Mouse (Mus musculus) testis, adult 2 months (tissue): ENCODE measurements around the gene Cryba1. TPM values are rescaled to one million over a fixed set of nuclear protein-coding genes. Genes with fewer than 3 reads are reported as not detected.
"Not testable (repeated sequence)": the region's sequence is repeated elsewhere in the genome, so short reads cannot be mapped to it uniquely, and the experiment has no call there.

Experiments
- H3K27ac ChIP-seq: fragments of 200-500 bp; 2 replicates; pipeline ENCODE4 v1.5.1; 2012; ENCODE audit warnings: low read depth, low read length; ENCODE audit not compliant: control insufficient read depth, insufficient read depth
- H3K27me3 ChIP-seq: fragments of 200-500 bp; 2 replicates; pipeline ENCODE4 v1.6.1; 2012; ENCODE audit warnings: mild to moderate bottlenecking, low read length, moderate library complexity; ENCODE audit not compliant: control insufficient read depth, insufficient read depth
- H3K36me3 ChIP-seq: fragments of 200-500 bp; 2 replicates; pipeline ENCODE4 v1.6.1; 2012; ENCODE audit warnings: mild to moderate bottlenecking, low read length; ENCODE audit not compliant: control insufficient read depth, insufficient read depth
- H3K4me1 ChIP-seq: fragments of 200-500 bp; 2 replicates; pipeline ENCODE4 v1.6.1; 2012; ENCODE audit warnings: low read length; ENCODE audit not compliant: control insufficient read depth, insufficient read depth
- H3K4me3 ChIP-seq: fragments of 200-500 bp; 2 replicates; pipeline ENCODE4 v1.5.1; 2012; ENCODE audit warnings: low read depth, mild to moderate bottlenecking, low read length, moderate library complexity, mixed read lengths; ENCODE audit not compliant: control insufficient read depth
- CTCF ChIP-seq: fragments of 200-500 bp; IDR thresholded peaks from 2 replicates; pipeline ENCODE4 v1.5.1; 2012; ENCODE audit warnings: low read depth, mild to moderate bottlenecking, inconsistent platforms, low read length, moderate library complexity; ENCODE audit not compliant: control insufficient read depth, insufficient read depth, insufficient replicate concordance
- POLR2A ChIP-seq: fragments of 200-500 bp; IDR thresholded peaks from 2 replicates; pipeline ENCODE4 v1.6.1; 2012; ENCODE audit warnings: low read depth, mild to moderate bottlenecking, inconsistent platforms, low read length, moderate library complexity; ENCODE audit not compliant: control insufficient read depth
- polyA plus RNA-seq: library from polyadenylated mRNA; depleted of rRNA; stranded (reverse); fragments of >200 nt; gene quantifications from 2 replicates; pipeline ENCODE4 v1.2.3, GENCODE M21; 2012

Cryba1 gene
- polyA plus RNA-seq, 1 experiment, result not detected

GRCm38 (mm10) chr11:77763673-77764340, 38.7 kb upstream of the Cryba1 start:
- no peak overlapping the region for H3K27ac ChIP-seq
- H3K36me3 ChIP-seq, result no peaks in the 10 kb centered on the region
- peak overlapping the region; percentile 94 for H3K4me3 ChIP-seq
- H3K27me3 ChIP-seq, result no peaks in the 10 kb centered on the region
- TF ChIP-seq CTCF (no peak), POLR2A (no peak)
- peaks cover 30% of the 10 kb centered on the region for H3K4me1 ChIP-seq

- H3K4me1 ChIP-seq, result peaks cover 30% of the 10 kb centered on the region
- H3K27ac ChIP-seq, result no peak within 1 kb of the TSS
- H3K4me3 ChIP-seq, result peak within 1 kb of the TSS; percentile 94
- TF ChIP-seq POLR2A (peak; percentile 34; the same call in 1 of the 2 replicates), CTCF (peak; percentile 81)
- H3K27me3 ChIP-seq, result no peaks in the 10 kb centered on the region
- no peaks in the 10 kb centered on the region for H3K36me3 ChIP-seq
These were observed 37.9 kb upstream of the Cryba1 start, which contains the start of gene Myo18a for GRCm38 (mm10) chr11:77762783-77763672. Gene Myo18a, plus strand, starts transcription at chr11:77763246.

GRCm38 (mm10) chr11:77760031-77760430, 34.9 kb upstream of the Cryba1 start:
- Histone ChIP-seq H3K4me1 (peaks cover 21% of the 10 kb centered on the region), H3K36me3 (no peaks in the 10 kb centered on the region), H3K27me3 (no peaks in the 10 kb centered on the region), H3K4me3 (no peak overlapping the region), H3K27ac (no peak overlapping the region)
- TF ChIP-seq CTCF, result no peak

GRCm38 (mm10) chr11:77753469-77753868, 28.4 kb upstream of the Cryba1 start:
- no peaks in the 10 kb centered on the region for H3K27me3 ChIP-seq
- H3K27ac ChIP-seq, result no peak overlapping the region
- no peaks in the 10 kb centered on the region for H3K4me1 ChIP-seq
- no peak for TF ChIP-seq CTCF
- TF ChIP-seq POLR2A, result no peak
- H3K4me3 ChIP-seq, result no peak overlapping the region
- no peaks in the 10 kb centered on the region for H3K36me3 ChIP-seq

- Histone ChIP-seq H3K4me3 (no peak overlapping the region), H3K27me3 (no peaks in the 10 kb centered on the region), H3K4me1 (no peaks in the 10 kb centered on the region), H3K36me3 (no peaks in the 10 kb centered on the region), H3K27ac (no peak overlapping the region)
- TF ChIP-seq CTCF (no peak), POLR2A (no peak)
These were observed 27.4 kb upstream of the Cryba1 start for GRCm38 (mm10) chr11:77752525-77752924.

GRCm38 (mm10) chr11:77748996-77749395, 23.9 kb upstream of the Cryba1 start:
- no peak for TF ChIP-seq POLR2A
- no peak for TF ChIP-seq CTCF
- Histone ChIP-seq H3K36me3 (no peaks in the 10 kb centered on the region), H3K4me3 (no peak overlapping the region), H3K27ac (no peak overlapping the region), H3K4me1 (no peaks in the 10 kb centered on the region), H3K27me3 (no peaks in the 10 kb centered on the region)

GRCm38 (mm10) chr11:77747103-77747502, 22.0 kb upstream of the Cryba1 start:
- H3K27ac ChIP-seq, H3K36me3 ChIP-seq, H3K4me1 ChIP-seq, H3K27me3 ChIP-seq, H3K4me3 ChIP-seq: not testable (repeated sequence)
